Mouse (Mus musculus) forebrain, embryonic 12.5 days (tissue): ENCODE results near the gene Fbxo28. TPM values are rescaled to one million over a fixed set of nuclear protein-coding genes. Genes with fewer than 3 reads are reported as not detected.

Experiments
- polyA plus RNA-seq: library from polyadenylated mRNA; unstranded; fragments of >200 nt; fragmentation: Nextera tagmentation; extraction: Ambion mirVana; gene quantifications from 2 replicates; pipeline ENCODE4 v1.2.1, GENCODE M21; 2016

The Fbxo28 gene
- polyA plus RNA-seq, 1 experiment from 2014 or later = 31.6 TPM

Other genes starting within 250 kb of the Fbxo28 start
- 156 and 160 TPM in 2 replicates for gene Srp9, start 216.9 kb downstream of the Fbxo28 start, polyA plus RNA-seq
- gene Vmn1r1, start 177.1 kb downstream of the Fbxo28 start, polyA plus RNA-seq = not detected in 2 replicates
- 53.8 and 58.1 TPM in 2 replicates for gene Degs1, start 58.8 kb downstream of the Fbxo28 start, polyA plus RNA-seq
- 32.5 and 35.4 TPM in 2 replicates for gene Trp53bp2, start 67.5 kb upstream of the Fbxo28 start, polyA plus RNA-seq
- gene Capn2, start 176.0 kb upstream of the Fbxo28 start, polyA plus RNA-seq = 91.6 and 95.6 TPM in 2 replicates
- gene Capn8, start 223.4 kb upstream of the Fbxo28 start, polyA plus RNA-seq = 0.08 and 0.10 TPM in 2 replicates